Mouse (Mus musculus) liver, embryonic 15.5 days (tissue): ENCODE measurements around the gene Clasp1. TPM values are rescaled to one million over a fixed set of nuclear protein-coding genes. Genes with fewer than 3 reads are reported as not detected.

Experiments
- ATAC-seq: fragments of 200-750 bp; cut with Nextera tagmentation; 2 replicates; pipeline ENCODE4 v1.8.0; 2017; ENCODE audit warnings: moderate number of reproducible peaks, mild to moderate bottlenecking, moderate library complexity; ENCODE audit not compliant: insufficient read depth
- H3K27ac ChIP-seq: fragments of 300-500 bp; sonication (generic); replicated peaks from 2 replicates; pipeline ENCODE4 v1.5.1; 2015; ENCODE audit warnings: mild to moderate bottlenecking, inconsistent platforms
- H3K27me3 ChIP-seq: fragments of 300-500 bp; sonication (generic); 2 replicates; pipeline ENCODE4 v1.6.1; 2015; ENCODE audit warnings: mild to moderate bottlenecking, inconsistent platforms
- H3K36me3 ChIP-seq: fragments of 300-500 bp; sonication (generic); replicated peaks from 2 replicates; pipeline ENCODE4 v1.6.1; 2015; ENCODE audit warnings: moderate library complexity, mild to moderate bottlenecking, inconsistent platforms
- H3K4me1 ChIP-seq: fragments of 300-500 bp; sonication (generic); replicated peaks from 2 replicates; pipeline ENCODE4 v1.6.1; 2015; ENCODE audit warnings: inconsistent platforms
- H3K4me2 ChIP-seq: fragments of 300-500 bp; sonication (generic); 2 replicates; pipeline ENCODE4 v1.6.1; 2015; ENCODE audit warnings: moderate library complexity, mild to moderate bottlenecking, inconsistent platforms
- H3K4me3 ChIP-seq: fragments of 300-500 bp; sonication (generic); replicated peaks from 2 replicates; pipeline ENCODE4 v1.5.1; 2015; ENCODE audit warnings: mild to moderate bottlenecking, inconsistent platforms
- H3K9ac ChIP-seq: fragments of 300-500 bp; sonication (generic); 2 replicates; pipeline ENCODE4 v1.6.1; 2015; ENCODE audit warnings: moderate library complexity, mild to moderate bottlenecking, inconsistent platforms
- H3K9me3 ChIP-seq: fragments of 300-500 bp; sonication (generic); replicated peaks from 2 replicates; pipeline ENCODE4 v1.6.1; 2016; ENCODE audit warnings: inconsistent platforms
- WGBS: fragments of 180-500 bp; shearing (Covaris S2); methylation state at CpG from one replicate; pipeline ENCODE4 v1.1.7; 2015; ENCODE audit warnings: mixed read lengths; ENCODE audit not compliant: insufficient replicate concordance; 5-methylcytosine and 5-hydroxymethylcytosine counted together
- polyA plus RNA-seq: library from polyadenylated mRNA; unstranded; fragments of >200 nt; fragmentation: Nextera tagmentation; extraction: Ambion mirVana; gene quantifications from 2 replicates; pipeline ENCODE4 v1.2.1, GENCODE M21; 2015

The Clasp1 gene
- polyA plus RNA-seq, 1 experiment from 2014 or later: 11.8 TPM

DNA sequence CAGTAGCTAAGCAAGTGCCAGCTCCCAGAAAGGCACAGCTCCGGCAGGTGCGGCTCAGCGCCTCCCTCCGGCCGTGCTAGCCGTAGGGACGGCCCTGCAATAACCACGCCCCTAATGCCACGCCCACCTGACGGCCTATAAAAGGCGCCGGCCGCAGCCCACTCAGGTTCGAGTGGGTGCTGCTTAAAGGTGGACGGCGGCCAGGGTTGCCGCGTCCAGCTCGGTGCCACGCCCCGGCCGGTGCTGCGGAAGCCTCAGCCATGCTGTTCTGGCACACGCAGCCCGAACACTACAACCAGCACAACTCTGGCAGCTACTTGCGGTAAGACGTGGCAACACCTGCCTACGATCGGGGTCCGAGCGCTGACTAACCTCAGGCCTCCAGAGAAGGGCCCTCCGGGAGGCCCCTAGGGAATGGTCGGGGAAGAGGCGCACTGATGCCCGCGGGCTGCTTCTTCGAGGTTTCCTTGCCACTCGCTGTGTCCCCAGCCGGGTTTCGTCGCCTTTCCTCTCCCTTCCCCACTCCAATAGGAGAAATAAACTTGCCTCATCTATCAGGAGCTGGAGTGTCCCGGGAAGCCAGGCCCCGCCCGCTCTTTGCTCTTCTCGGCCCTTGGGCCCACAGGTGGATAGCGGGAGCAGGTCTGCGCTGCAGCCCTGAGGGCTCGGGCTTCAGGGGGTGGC lies 239.1 kb downstream of the Clasp1 start, which contains the start of gene Tfcp2l1:
Gene Tfcp2l1, plus strand, starts transcription at position 165 of the 684 bp plus-strand sequence.
- no peak within 1 kb of the TSS for H3K27ac ChIP-seq
- WGBS: under 1% methylated on average over 48 of the region's 48 CpGs
- ATAC-seq: peak; percentile 82

DNA sequence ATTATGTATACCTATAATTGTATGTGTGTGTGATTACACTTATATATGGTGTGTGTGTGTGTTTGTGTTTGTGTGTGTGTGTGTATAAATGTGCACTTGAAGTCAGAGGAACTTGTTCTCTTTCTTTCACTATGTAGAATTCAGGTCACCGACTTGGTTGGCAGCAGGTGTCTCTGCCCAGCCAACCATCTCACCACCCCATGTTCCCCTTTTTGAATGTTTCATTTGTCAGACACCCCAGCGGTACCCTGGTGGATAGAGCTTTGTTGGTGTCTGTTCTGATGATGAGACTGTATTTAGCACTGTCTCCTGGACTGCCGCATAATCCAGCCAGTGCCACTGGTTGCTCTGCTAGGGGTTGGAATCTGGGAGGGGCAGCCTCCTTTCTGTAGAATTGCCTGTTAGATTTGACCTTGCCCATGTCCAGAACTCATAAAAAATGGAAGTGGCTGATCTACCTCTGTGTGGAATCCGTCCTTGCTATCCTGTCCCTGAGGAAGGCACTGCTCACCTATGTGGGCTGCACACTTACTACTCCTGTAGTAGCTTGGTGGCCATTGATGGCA lies 244.6 kb downstream of the Clasp1 start:
- H3K27ac ChIP-seq: no peak overlapping the region
- no peak overlapping the region for H3K4me3 ChIP-seq
- no peak for ATAC-seq
- no peaks in the 10 kb centered on the region for H3K9me3 ChIP-seq
- no peak overlapping the region for H3K4me2 ChIP-seq
- peaks cover 9% of the 10 kb centered on the region; the same call in 1 of the 2 replicates for H3K27me3 ChIP-seq
- H3K36me3 ChIP-seq: no peaks in the 10 kb centered on the region
- no peaks in the 10 kb centered on the region for H3K4me1 ChIP-seq
- WGBS: 61% methylated on average over 4 of the region's 4 CpGs
- no peak overlapping the region for H3K9ac ChIP-seq

More for the DNA sequence above, 239.1 kb downstream of the Clasp1 start, which contains the start of gene Tfcp2l1:
- no peaks in the 10 kb centered on the region for H3K36me3 ChIP-seq
- no peaks in the 10 kb centered on the region for H3K9me3 ChIP-seq
- H3K9ac ChIP-seq: peak within 1 kb of the TSS; percentile 11; the same call in 1 of the 2 replicates
- peaks cover 30% of the 10 kb centered on the region for H3K27me3 ChIP-seq
- peak within 1 kb of the TSS; percentile 65 for H3K4me2 ChIP-seq
- H3K4me1 ChIP-seq: peaks cover 7% of the 10 kb centered on the region
- H3K4me3 ChIP-seq: peak within 1 kb of the TSS; percentile 56

DNA sequence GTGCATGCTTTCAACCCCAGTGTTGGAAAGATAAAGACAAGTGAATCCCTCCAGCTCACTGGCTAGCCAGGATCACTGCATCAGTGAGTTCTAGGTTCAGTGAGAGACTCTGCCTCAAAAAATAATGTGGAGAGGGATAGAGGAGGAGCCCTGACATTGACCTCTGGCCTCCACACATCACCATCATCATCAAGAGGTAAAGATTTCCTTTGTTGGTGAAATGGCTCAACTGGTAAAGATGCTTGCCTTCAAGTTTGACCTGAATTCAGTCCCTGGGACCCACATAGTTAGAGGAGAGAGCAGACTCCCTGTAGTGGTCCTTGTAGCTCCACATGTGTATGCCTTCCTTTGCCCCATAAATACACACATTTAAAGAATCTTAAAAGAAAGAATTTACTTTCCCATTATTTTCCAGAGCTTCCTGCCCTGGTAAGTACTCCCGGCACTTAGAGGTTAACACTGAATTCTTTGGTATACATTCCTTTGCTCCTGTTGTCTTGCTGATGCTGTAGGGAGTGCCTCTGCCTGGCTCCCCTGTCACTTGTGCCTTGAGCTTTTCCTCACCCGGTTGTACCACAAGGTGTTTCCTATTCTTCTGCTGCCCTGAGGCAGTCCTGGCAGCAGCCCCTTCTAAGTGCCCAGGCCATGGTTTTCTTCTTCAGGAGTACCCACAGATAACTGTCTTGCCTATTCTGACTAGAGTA lies 253.6 kb downstream of the Clasp1 start:
- no peak overlapping the region for H3K27ac ChIP-seq
- no peak overlapping the region for H3K4me2 ChIP-seq
- H3K9me3 ChIP-seq: no peaks in the 10 kb centered on the region
- ATAC-seq: no peak
- H3K4me1 ChIP-seq: no peaks in the 10 kb centered on the region
- WGBS: 48% methylated on average over 2 of the region's 2 CpGs
- H3K9ac ChIP-seq: no peak overlapping the region
- H3K4me3 ChIP-seq: no peak overlapping the region
- H3K36me3 ChIP-seq: no peaks in the 10 kb centered on the region
- no peaks in the 10 kb centered on the region for H3K27me3 ChIP-seq

DNA sequence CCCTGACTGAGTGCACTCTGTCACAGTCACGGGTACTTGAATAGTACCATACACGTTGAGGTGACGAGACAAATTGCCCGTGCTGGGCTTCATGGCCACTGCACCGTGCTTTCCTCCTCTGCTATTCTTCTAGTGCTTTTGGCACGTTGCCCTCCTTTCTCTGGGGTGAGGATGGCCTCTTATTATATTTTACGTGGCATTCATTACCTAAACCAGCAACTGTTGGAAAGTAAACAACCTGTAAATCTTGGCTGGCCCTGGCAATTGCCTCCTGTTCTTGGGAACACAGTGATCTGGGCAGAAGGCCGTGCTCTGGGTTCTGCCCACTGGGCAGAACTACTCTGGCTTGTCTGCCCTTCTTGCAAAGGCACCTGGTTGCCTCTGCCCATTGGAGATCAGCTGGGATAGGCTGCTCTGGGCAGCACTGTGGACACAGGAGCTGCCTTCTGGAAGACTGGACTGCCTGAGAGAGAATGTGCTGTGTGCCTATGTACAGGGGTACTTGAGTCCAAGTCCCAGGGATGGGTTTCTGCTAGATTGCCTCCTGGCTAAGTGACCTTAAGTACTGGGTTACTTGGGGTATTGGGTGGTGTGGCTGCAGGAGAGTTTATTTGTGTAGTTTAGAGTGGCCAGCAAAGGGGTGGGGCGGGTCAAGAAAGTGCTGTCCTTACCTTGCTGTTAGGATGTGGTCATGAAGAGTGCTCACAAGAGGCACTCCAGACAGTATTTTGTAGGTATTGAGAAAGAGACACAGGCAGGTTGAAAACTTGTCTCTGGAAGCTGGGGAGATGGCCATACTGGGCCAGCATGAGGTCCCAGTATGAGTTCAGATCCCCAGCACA lies 254.5 kb downstream of the Clasp1 start:
- 58% methylated on average over 9 of the region's 9 CpGs for WGBS
- Histone ChIP-seq H3K9me3 (no peaks in the 10 kb centered on the region), H3K27me3 (no peaks in the 10 kb centered on the region), H3K27ac (no peak overlapping the region), H3K4me2 (no peak overlapping the region), H3K4me3 (no peak overlapping the region), H3K4me1 (no peaks in the 10 kb centered on the region), H3K9ac (no peak overlapping the region), H3K36me3 (no peaks in the 10 kb centered on the region)
- no peak for ATAC-seq

DNA sequence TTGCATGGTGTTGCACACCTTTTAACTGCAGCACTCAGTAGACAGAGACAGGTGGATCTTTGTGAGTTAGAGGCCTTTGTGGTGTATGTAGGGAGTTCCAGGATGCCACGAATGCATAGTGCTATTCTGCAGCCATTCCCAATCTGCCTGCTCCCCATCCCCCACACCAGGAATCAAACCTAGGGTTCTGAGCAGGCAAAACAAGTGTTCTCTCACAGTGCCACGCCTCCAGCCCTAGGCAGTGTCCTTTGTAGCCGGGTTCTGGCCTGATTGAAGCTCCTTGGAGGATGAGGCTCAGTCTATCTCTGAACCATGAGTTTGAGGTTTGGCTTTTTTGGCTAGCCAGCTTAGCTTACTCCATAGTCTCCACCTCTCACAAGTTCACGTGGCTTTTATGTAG lies 256.8 kb downstream of the Clasp1 start:
- no peak overlapping the region for H3K4me2 ChIP-seq
- 0 out of 2 replicates have a peak, but pooled peaks cover 4% of the 10 kb centered on the region for H3K4me1 ChIP-seq
- no peak for ATAC-seq
- H3K36me3 ChIP-seq: no peaks in the 10 kb centered on the region
- H3K27me3 ChIP-seq: no peaks in the 10 kb centered on the region
- WGBS: 42% methylated on average over 4 of the region's 4 CpGs
- H3K9ac ChIP-seq: no peak overlapping the region
- H3K4me3 ChIP-seq: no peak overlapping the region
- H3K27ac ChIP-seq: no peak overlapping the region
- no peaks in the 10 kb centered on the region for H3K9me3 ChIP-seq

DNA sequence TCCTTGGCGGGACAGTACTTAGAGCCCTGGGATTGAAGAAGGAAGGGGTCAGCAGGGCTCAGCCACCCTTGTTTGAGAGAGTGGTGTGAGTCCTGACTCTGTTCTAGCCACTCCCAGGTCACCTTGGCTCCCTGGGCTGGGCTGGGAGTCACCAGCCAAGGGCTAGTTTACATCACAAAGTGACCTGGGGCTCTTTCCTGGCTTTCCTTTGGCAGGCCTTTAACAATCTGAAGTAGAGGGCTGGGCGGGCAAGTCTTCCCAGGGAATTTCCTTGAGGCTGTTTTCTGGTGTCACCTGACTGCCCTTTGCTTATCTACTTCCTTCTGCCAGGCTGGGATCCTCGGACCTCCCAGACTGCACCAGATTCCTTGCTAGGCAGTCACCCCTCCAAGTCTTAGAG lies 259.2 kb downstream of the Clasp1 start:
- H3K36me3 ChIP-seq: no peaks in the 10 kb centered on the region
- H3K27me3 ChIP-seq: no peaks in the 10 kb centered on the region
- no peak for ATAC-seq
- H3K4me3 ChIP-seq: no peak overlapping the region
- no peaks in the 10 kb centered on the region for H3K9me3 ChIP-seq
- H3K27ac ChIP-seq: no peak overlapping the region
- H3K4me1 ChIP-seq: 0 out of 2 replicates have a peak, but pooled peaks cover 4% of the 10 kb centered on the region
- H3K4me2 ChIP-seq: no peak overlapping the region
- WGBS: 30% methylated on average over 3 of the region's 3 CpGs
- no peak overlapping the region for H3K9ac ChIP-seq

DNA sequence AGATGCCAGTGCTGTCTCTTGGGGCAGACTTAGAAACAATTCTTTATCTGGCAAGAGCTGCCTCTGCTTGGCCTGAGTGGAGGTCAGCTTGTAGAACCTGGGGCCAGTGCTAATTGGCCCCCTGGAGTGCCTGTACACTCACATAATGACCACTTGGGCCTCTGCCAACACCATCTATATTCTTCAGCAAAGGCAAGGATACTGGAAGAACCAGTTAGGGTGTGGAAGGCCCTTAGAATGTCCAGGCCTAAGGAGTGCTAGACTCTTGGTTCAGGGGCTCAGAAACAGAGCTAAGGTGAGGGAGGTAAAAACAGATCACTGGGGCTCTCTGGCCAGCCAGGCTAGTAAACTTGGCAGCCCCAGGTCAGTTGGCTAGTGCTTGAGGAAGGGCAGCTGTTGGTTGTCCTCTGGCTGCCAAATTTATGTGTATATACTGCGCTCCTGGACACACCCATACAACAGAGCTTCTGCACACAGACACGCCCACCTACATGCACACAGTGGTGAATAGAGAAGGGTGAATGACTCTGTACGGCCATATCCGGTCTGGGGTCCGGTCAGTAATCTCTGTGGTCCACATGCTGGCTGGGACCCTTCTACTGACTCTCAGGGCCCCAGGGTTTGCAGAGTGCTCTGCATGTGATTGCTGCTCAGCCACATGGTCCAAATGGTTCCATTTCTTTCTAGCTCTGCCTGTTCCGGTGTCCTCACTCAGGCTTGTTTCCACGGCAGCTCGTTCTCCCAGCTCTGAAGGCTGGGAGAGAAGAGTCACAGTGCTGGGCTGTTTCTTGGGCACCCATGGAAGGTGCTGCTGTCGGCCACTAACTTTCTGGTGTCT lies 261.3 kb downstream of the Clasp1 start:
- no peak overlapping the region for H3K4me3 ChIP-seq
- 0 out of 2 replicates have a peak, but pooled peaks cover 4% of the 10 kb centered on the region for H3K4me1 ChIP-seq
- no peaks in the 10 kb centered on the region for H3K9me3 ChIP-seq
- no peak overlapping the region for H3K27ac ChIP-seq
- H3K9ac ChIP-seq: no peak overlapping the region
- no peaks in the 10 kb centered on the region for H3K36me3 ChIP-seq
- 66% methylated on average over 9 of the region's 9 CpGs for WGBS
- H3K27me3 ChIP-seq: no peaks in the 10 kb centered on the region
- no peak overlapping the region for H3K4me2 ChIP-seq
- ATAC-seq: no peak

DNA sequence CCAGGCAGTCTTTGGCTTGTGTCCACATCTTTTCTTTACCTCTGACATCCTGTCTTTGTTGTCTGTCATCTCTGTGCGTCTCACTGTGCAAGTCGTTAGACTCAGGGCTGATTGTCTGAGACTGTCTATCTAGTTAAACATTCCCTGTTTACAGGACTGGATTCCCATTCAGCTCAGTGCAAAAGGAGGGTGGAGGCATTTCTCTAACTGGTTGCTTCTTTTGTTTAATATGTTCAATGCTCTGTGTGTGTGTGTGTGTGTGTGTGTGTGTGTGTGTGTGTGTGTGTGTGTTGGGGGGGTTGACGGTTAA lies 261.9 kb downstream of the Clasp1 start:
- Histone ChIP-seq H3K27me3 (no peaks in the 10 kb centered on the region), H3K4me1 (0 out of 2 replicates have a peak, but pooled peaks cover 4% of the 10 kb centered on the region), H3K36me3 (no peaks in the 10 kb centered on the region), H3K4me2 (no peak overlapping the region), H3K27ac (no peak overlapping the region), H3K9me3 (no peaks in the 10 kb centered on the region), H3K4me3 (no peak overlapping the region), H3K9ac (no peak overlapping the region)
- 47% methylated on average over 2 of the region's 3 CpGs for WGBS
- no peak for ATAC-seq

DNA sequence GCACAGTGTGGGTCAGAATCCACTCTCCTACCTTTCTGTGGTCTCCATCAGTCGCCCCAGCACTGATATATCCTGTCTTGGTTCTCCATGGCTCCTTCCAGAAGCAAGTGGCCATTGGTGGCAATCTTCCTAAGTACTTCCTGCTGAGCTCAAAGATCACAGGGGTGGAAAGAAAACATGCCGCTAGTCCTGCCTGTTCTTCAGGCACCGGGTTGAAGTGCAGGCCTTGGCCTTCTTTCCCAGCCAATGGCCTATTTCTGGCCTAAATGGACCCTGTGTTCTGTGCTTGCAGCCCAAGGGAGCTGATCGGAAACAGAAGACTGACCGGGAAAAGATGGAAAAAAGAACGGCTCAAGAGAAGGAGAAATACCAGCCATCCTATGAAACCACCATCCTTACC lies 269.9 kb downstream of the Clasp1 start:
- Histone ChIP-seq H3K9ac (no peak overlapping the region), H3K27ac (no peak overlapping the region), H3K9me3 (no peaks in the 10 kb centered on the region), H3K4me2 (no peak overlapping the region), H3K4me1 (peaks cover 6% of the 10 kb centered on the region; the same call in 1 of the 2 replicates), H3K36me3 (no peaks in the 10 kb centered on the region), H3K4me3 (no peak overlapping the region), H3K27me3 (no peaks in the 10 kb centered on the region)
- WGBS: 58% methylated on average over 6 of the region's 6 CpGs
- ATAC-seq: no peak

DNA sequence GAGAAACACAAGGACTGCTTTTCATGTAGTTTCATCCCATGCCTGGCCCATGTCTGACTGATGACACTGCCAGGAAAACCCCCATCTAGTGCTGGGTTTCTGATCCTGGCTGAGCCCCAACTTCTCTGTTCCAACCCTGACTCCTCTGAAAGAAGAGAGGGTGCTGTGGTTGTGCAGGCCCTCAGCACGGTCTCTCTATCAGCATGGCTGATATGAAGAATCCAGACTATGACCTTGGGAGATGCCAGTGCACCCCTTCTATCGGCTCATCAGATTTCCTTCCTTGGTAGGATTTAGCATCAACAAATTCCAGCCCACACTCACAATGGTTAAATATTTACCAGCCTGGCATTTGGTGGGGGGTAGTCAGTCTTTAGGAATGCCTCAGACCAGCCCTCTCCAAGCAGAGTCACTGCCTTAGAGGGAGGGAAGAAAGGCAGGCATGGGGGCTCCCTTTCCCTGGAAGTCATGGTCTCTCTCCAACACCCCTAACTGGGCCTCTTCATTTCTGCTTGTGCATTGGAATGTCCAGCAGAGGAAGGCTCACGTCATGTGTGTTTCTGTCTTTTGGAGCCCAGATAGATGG lies 272.1 kb downstream of the Clasp1 start:
- Histone ChIP-seq H3K9ac (no peak overlapping the region), H3K27ac (no peak overlapping the region), H3K4me2 (no peak overlapping the region), H3K36me3 (no peaks in the 10 kb centered on the region), H3K4me3 (no peak overlapping the region), H3K4me1 (peaks cover 6% of the 10 kb centered on the region; the same call in 1 of the 2 replicates), H3K27me3 (no peaks in the 10 kb centered on the region), H3K9me3 (no peaks in the 10 kb centered on the region)
- ATAC-seq: no peak
- WGBS: 49% methylated on average over 3 of the region's 3 CpGs
